Mouse (Mus musculus) myocyte (in vitro differentiated cells): ENCODE data around the gene Pex16.

Source experiments
- CEBPB ChIP-seq: IDR thresholded peaks from 2 replicates; pipeline ENCODE4 v1.6.1; 2011; ENCODE audit warnings: mild to moderate bottlenecking, moderate library complexity; ENCODE audit not compliant: poor library complexity, insufficient read depth, severe bottlenecking
- E2F4 ChIP-seq: IDR thresholded peaks from one replicate; pipeline ENCODE4 v1.6.1; 2011; ENCODE audit warnings: mild to moderate bottlenecking, control low read depth, moderate library complexity; ENCODE audit not compliant: insufficient read depth
- MAX ChIP-seq: IDR thresholded peaks from one replicate; pipeline ENCODE4 v1.6.1; 2011; ENCODE audit warnings: low read depth, mild to moderate bottlenecking, control low read depth
- MYOD1 ChIP-seq, 3 experiments: IDR thresholded peaks; one replicate each; pipeline ENCODE4 v1.6.1; 2011; ENCODE audit warnings: control low read depth in 2 of 3, low read depth in 2 of 3, mild to moderate bottlenecking in 2 of 3, moderate library complexity in 1 of 3; ENCODE audit not compliant: insufficient read length in 2 of 3, control insufficient read depth in 1 of 3
- MYOG ChIP-seq, 3 experiments: IDR thresholded peaks; one replicate each; pipeline ENCODE4 v1.6.1; 2011; ENCODE audit warnings: control low read depth in 2 of 3, low read depth in 2 of 3, mild to moderate bottlenecking in 2 of 3; ENCODE audit not compliant: insufficient read length in 2 of 3, control insufficient read depth in 1 of 3, insufficient read depth in 1 of 3
- POLR2A ChIP-seq: IDR thresholded peaks from one replicate; pipeline ENCODE4 v1.6.1; 2011; ENCODE audit warnings: low read depth, mild to moderate bottlenecking, control low read depth, moderate library complexity; ENCODE audit not compliant: insufficient read length
- POLR2AphosphoS2 ChIP-seq: IDR thresholded peaks from one replicate; pipeline ENCODE4 v1.6.1; 2011; ENCODE audit warnings: low read depth, control low read depth; ENCODE audit not compliant: insufficient read length
- REST ChIP-seq: IDR thresholded peaks from one replicate; pipeline ENCODE4 v1.6.1; 2011; ENCODE audit warnings: mild to moderate bottlenecking, control low read depth, moderate library complexity; ENCODE audit not compliant: insufficient read depth, insufficient read length
- TCF12 ChIP-seq: IDR thresholded peaks from one replicate; pipeline ENCODE4 v1.6.1; 2011; ENCODE audit warnings: mild to moderate bottlenecking, control low read depth; ENCODE audit not compliant: poor library complexity, insufficient read depth, severe bottlenecking
- TCF3 ChIP-seq: IDR thresholded peaks from one replicate; pipeline ENCODE4 v1.6.1; 2011; ENCODE audit warnings: low read depth, control low read depth; ENCODE audit not compliant: insufficient read length
- USF1 ChIP-seq: IDR thresholded peaks from one replicate; pipeline ENCODE4 v1.6.1; 2011; ENCODE audit warnings: low read depth, mild to moderate bottlenecking, control low read depth, moderate library complexity

DNA sequence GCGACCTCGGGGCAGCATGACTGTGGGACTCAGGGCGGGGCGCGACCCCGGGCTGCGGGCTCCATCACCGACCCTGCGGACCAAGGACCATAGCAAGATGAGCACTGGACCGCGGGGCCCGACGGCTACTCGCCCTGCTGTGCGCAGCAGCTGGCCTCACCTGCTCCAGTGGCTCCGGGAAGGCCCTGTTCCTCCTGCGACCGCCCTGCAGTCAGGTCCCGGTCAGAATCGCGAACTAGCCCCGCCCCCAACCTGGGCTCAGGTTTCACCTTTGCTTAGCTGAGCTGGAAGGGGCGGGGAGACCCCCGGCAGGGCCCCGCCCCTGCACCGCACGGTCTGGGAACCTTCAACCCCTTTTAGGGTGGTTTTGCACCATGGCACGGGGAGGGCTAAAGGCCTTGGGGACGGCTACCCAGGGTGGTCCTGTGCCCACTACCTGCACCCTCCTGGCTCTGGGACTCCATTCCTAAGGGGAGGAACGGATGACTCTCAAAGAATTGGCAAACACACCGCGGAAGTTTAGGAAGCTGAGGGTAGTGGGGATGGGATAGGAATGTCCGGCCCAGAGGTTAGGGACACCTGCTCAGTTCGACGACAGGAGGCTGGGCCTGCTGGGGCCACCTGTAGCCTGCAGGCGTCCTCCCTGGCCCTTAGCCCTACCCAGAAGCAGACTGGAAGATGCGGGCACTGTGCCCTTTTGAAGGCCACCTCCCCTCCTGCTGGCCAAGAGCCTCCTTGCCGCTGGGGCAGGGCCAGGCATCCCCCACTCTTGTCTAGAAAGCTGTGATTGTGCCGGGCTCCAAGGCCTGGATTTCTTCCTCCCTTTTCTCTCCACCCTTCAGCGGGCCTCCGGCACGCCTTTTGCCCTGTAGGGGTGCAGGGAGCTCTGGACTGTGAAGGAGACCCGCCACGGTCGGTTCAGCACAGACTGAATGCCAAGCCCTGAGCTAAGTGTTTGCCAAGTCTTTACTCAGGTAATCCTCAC, 3.4 kb upstream of the Pex16 start:
- TF ChIP-seq REST = no peak
- no peak for TF ChIP-seq E2F4
- no peak for TF ChIP-seq USF1
- no peak for TF ChIP-seq MAX
- TF ChIP-seq TCF12 = no peak
- TF ChIP-seq CEBPB = no peak
- TF ChIP-seq MYOD1 (IDR thresholded peaks at IDR 0.05; ENCODE audit: control insufficient read depth in 1 of 3, insufficient read length in 2 of 3, low read depth in 2 of 3) = no peak
- TF ChIP-seq POLR2A = no peak
- no peak for TF ChIP-seq TCF3
- TF ChIP-seq POLR2AphosphoS2 = no peak
- no peak for TF ChIP-seq MYOG (IDR thresholded peaks at IDR 0.05; ENCODE audit: control insufficient read depth in 1 of 3, insufficient read depth in 1 of 3, insufficient read length in 2 of 3, low read depth in 2 of 3)
